Mouse (Mus musculus) thymus, adult 2 months (tissue): ENCODE measurements around the gene Lrrfip1. TPM values are rescaled to one million over a fixed set of nuclear protein-coding genes. Genes with fewer than 3 reads are reported as not detected.

Experiments
- DNase-seq: peaks from one replicate; pipeline ENCODE4 v3.0.0; 2021
- H3K27ac ChIP-seq: fragments of 200-500 bp; 2 replicates; pipeline ENCODE4 v1.5.1; 2012; ENCODE audit warnings: low read length, control low read depth; ENCODE audit not compliant: control insufficient read depth, insufficient read depth
- H3K27me3 ChIP-seq: fragments of 200-500 bp; 2 replicates; pipeline ENCODE4 v1.6.1; 2012; ENCODE audit warnings: mild to moderate bottlenecking, low read length, moderate library complexity, mixed read lengths; ENCODE audit not compliant: control insufficient read depth, insufficient read depth
- H3K36me3 ChIP-seq: fragments of 200-500 bp; 2 replicates; pipeline ENCODE4 v1.6.1; 2012; ENCODE audit warnings: mild to moderate bottlenecking, low read length, moderate library complexity; ENCODE audit not compliant: control insufficient read depth, insufficient read depth
- H3K4me1 ChIP-seq: fragments of 200-500 bp; replicated peaks from 2 replicates; pipeline ENCODE4 v1.6.1; 2012; ENCODE audit warnings: low read length; ENCODE audit not compliant: control insufficient read depth, insufficient read depth
- H3K4me3 ChIP-seq: fragments of 200-500 bp; 2 replicates; pipeline ENCODE4 v1.5.1; 2012; ENCODE audit warnings: mild to moderate bottlenecking, low read length, control low read depth, moderate library complexity; ENCODE audit not compliant: control insufficient read depth, insufficient read depth
- CTCF ChIP-seq: fragments of 200-500 bp; IDR thresholded peaks from 2 replicates; pipeline ENCODE4 v1.5.1; 2012; ENCODE audit warnings: mild to moderate bottlenecking, control low read depth, low read length, moderate library complexity, borderline replicate concordance; ENCODE audit not compliant: control insufficient read depth, poor library complexity, insufficient read depth; ENCODE audit errors: extremely low read depth
- POLR2A ChIP-seq: fragments of 200-500 bp; IDR thresholded peaks from 2 replicates; pipeline ENCODE4 v1.6.1; 2012; ENCODE audit warnings: mild to moderate bottlenecking, low read length, control low read depth, moderate library complexity; ENCODE audit not compliant: control insufficient read depth, poor library complexity, insufficient read depth; ENCODE audit errors: extremely low read depth
- WGBS: fragments of 180-500 bp; shearing (Covaris S2); methylation state at CpG from one replicate; pipeline ENCODE4 v1.1.7; 2018; 5-methylcytosine and 5-hydroxymethylcytosine counted together
- polyA plus RNA-seq: library from polyadenylated mRNA; depleted of rRNA; stranded (reverse); fragments of >200 nt; gene quantifications from 2 replicates; pipeline ENCODE4 v1.2.3, GENCODE M21; 2012

Gene Lrrfip1
- polyA plus RNA-seq, 1 experiment, result 31.8 TPM

GRCm38 (mm10) chr1:90972911-90973573 lies 25.5 kb upstream of the Lrrfip1 start:
- peak; percentile 89 for DNase-seq
- no peaks in the 10 kb centered on the region for H3K27me3 ChIP-seq
- H3K4me3 ChIP-seq, result no peak overlapping the region
- TF ChIP-seq CTCF (peak; percentile 90), POLR2A (no peak)
- H3K36me3 ChIP-seq, result no peaks in the 10 kb centered on the region
- 35% methylated on average over 9 of the region's 9 CpGs for whole genome bisulfite sequencing
- no peaks in the 10 kb centered on the region for H3K4me1 ChIP-seq
- H3K27ac ChIP-seq, result no peak overlapping the region

- no peak overlapping the region for H3K27ac ChIP-seq
- no peak overlapping the region for H3K4me3 ChIP-seq
- H3K36me3 ChIP-seq, result no peaks in the 10 kb centered on the region
- no peaks in the 10 kb centered on the region for H3K27me3 ChIP-seq
- no peak for TF ChIP-seq POLR2A
- TF ChIP-seq CTCF, result no peak
- WGBS, result 90% methylated on average over 2 of the region's 2 CpGs
- DNase-seq, result no peak
- H3K4me1 ChIP-seq, result no peaks in the 10 kb centered on the region
Observed at GRCm38 (mm10) chr1:90973574-90973911, 25.0 kb upstream of the Lrrfip1 start.

- 39% methylated on average over 12 of the region's 12 CpGs for WGBS
- H3K4me3 ChIP-seq, result no peak overlapping the region
- DNase-seq, result no peak
- TF ChIP-seq CTCF (no peak), POLR2A (no peak)
- no peaks in the 10 kb centered on the region for H3K4me1 ChIP-seq
- H3K27me3 ChIP-seq, result no peaks in the 10 kb centered on the region
- H3K36me3 ChIP-seq, result no peaks in the 10 kb centered on the region
- no peak overlapping the region for H3K27ac ChIP-seq
Observed at GRCm38 (mm10) chr1:90974906-90975649, 23.5 kb upstream of the Lrrfip1 start.

- TF ChIP-seq POLR2A (no peak), CTCF (no peak)
- 96% methylated on average over 4 of the region's 4 CpGs for WGBS
- no peaks in the 10 kb centered on the region for H3K4me1 ChIP-seq
Observed at GRCm38 (mm10) chr1:90975960-90976359, 22.6 kb upstream of the Lrrfip1 start.

GRCm38 (mm10) chr1:90980638-90981330 lies 17.8 kb upstream of the Lrrfip1 start:
- Histone ChIP-seq H3K4me3 (no peak overlapping the region), H3K27ac (no peak overlapping the region), H3K36me3 (no peaks in the 10 kb centered on the region), H3K4me1 (no peaks in the 10 kb centered on the region), H3K27me3 (no peaks in the 10 kb centered on the region)
- no peak for TF ChIP-seq CTCF
- no peak for TF ChIP-seq POLR2A
- no peak for DNase-seq
- 87% methylated on average over 10 of the region's 10 CpGs for WGBS

More at GRCm38 (mm10) chr1:90975960-90976359, 22.6 kb upstream of the Lrrfip1 start:
- Histone ChIP-seq H3K36me3 (no peaks in the 10 kb centered on the region), H3K4me3 (no peak overlapping the region), H3K27me3 (no peaks in the 10 kb centered on the region), H3K27ac (no peak overlapping the region)
- no peak for DNase-seq

- no peak overlapping the region for H3K4me3 ChIP-seq
- no peaks in the 10 kb centered on the region for H3K4me1 ChIP-seq
- DNase-seq, result no peak
- H3K27ac ChIP-seq, result no peak overlapping the region
- no peaks in the 10 kb centered on the region for H3K27me3 ChIP-seq
- H3K36me3 ChIP-seq, result no peaks in the 10 kb centered on the region
- 84% methylated on average over 3 of the region's 3 CpGs for WGBS
- no peak for TF ChIP-seq CTCF
- no peak for TF ChIP-seq POLR2A
Observed at GRCm38 (mm10) chr1:90981346-90981745, 17.2 kb upstream of the Lrrfip1 start.

- DNase-seq, result no peak
- TF ChIP-seq POLR2A (no peak), CTCF (no peak)
- no peak overlapping the region for H3K27ac ChIP-seq
- 100% methylated on average over 1 of the region's 1 CpGs for WGBS
- no peak overlapping the region for H3K4me3 ChIP-seq
- no peaks in the 10 kb centered on the region for H3K36me3 ChIP-seq
- H3K4me1 ChIP-seq, result no peaks in the 10 kb centered on the region
- peaks cover 13% of the 10 kb centered on the region for H3K27me3 ChIP-seq
Observed at GRCm38 (mm10) chr1:90995916-90996315, 2.6 kb upstream of the Lrrfip1 start.
